Mouse (Mus musculus) embryonic fibroblast, embryonic 13.5 days (primary cell): ENCODE results near the gene Pard3.

Experiments used
- CTCF ChIP-seq: IDR thresholded peaks from 2 replicates; pipeline ENCODE4 v1.5.1; 2011; ENCODE audit warnings: mild to moderate bottlenecking, control low read depth, low read length, moderate library complexity, borderline replicate concordance; ENCODE audit not compliant: insufficient read depth
- POLR2A ChIP-seq: IDR thresholded peaks from 2 replicates; pipeline ENCODE4 v1.6.1; 2011; ENCODE audit warnings: low read depth, mild to moderate bottlenecking, control low read depth, low read length, moderate library complexity

GRCm38 (mm10) chr8:127539803-127540202 lies 476.1 kb downstream of the Pard3 start:
- TF ChIP-seq CTCF (no peak), POLR2A (no peak)
